Mouse (Mus musculus) neutrophil, adult 5-6 weeks (primary cell): ENCODE data around the gene Znhit1. TPM values are rescaled to one million over a fixed set of nuclear protein-coding genes. Genes with fewer than 3 reads are reported as not detected.

Experiments
- ATAC-seq: fragments of 151-379, 151-347 bp; 2 replicates; pipeline ENCODE4 v1.8.0; 2017; ENCODE audit warnings: mild to moderate bottlenecking, moderate TSS enrichment; ENCODE audit not compliant: insufficient number of reproducible peaks, poor library complexity, low FRiP score, severe bottlenecking; ENCODE audit errors: extremely low read depth
- total RNA-seq: library from RNA; stranded (forward); fragments of 200-1000 nt; gene quantifications from 2 replicates; pipeline ENCODE4 v1.2.3, GENCODE M21; 2017

Znhit1 gene
- total RNA-seq, 1 experiment from 2014 or later, result 31.9 TPM

GRCm38 (mm10) chr5:136988420-136988819 lies 599 bp upstream of the Znhit1 start:
- no peak for ATAC-seq

- no peak for ATAC-seq
These were observed 485 bp downstream of the Znhit1 start for GRCm38 (mm10) chr5:136987138-136987933.

DNA sequence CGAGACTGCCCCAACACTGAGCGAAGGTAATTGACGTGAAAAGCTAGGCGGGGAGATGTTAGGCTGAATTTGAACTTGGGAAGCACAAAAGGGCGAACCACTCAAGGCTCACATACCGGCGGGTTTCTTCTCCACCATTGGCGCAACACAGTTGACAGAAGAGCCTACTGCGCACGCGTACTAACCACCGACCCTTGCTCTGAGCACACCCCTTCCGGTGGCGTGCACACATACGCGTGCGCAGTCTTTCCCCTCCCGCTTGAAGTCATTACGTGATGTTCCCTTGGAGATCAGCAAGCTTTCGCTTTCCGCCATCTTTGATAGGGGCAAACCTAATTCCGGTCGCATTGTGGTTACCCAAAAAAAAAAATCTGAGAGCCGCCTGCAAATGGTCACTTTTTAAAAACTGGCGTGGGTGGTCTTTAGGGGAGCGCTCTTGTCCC lies 1.1 kb downstream of the Znhit1 start, which contains the start of gene Plod3:
TSS of gene Plod3 (plus strand) at position 325 of the 443 bp plus-strand sequence.
- peak; percentile 95 for ATAC-seq

DNA sequence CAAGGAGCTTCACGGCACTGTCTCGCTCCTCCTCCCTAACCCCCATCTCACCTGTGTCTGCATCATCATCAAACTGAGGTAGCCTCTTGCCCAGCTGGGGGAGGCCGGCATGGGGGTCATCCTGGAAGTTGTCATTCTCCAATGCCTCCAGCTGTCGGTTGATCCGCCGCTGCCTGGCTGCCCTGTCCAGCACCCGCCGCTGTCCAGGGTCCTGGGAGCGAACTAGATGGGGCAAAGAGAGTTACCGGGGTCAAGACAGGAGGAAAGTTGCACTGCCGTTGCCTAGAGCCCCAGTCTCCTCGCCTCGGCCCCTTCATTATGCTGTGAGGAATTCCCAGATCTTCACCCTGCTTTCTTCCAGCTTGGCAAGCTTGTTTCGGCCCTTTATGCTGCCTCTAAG lies 3.0 kb downstream of the Znhit1 start:
- ATAC-seq, result no peak

DNA sequence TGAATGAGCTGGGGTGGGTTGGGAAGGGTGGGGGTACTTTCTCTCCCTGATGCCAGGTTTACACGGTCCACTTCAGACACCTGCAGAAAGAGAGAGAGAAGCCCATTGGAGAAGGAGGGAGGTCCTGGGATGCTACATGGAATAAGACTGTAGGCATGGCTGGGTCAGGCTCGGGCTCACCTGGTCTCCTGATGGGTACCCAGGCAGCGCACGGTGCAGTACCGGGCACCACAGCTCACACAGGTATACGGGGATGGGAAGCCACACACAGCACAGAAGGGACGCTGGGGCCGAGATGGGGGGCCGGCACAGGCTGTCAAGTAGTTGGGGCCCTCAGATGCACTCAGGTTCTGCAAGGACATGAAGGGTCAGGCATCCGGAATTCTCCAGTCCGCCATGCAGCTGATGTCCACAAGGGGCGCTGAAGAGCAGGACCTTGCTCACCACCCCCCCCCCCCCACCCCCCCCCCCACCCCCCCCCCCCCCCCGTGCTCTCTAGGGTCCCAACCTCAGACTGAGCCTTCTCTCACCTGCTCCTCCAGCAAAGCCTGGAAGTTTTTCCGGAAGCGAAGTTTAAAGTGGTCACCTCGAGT lies 5.4 kb downstream of the Znhit1 start:
- no peak for ATAC-seq

DNA sequence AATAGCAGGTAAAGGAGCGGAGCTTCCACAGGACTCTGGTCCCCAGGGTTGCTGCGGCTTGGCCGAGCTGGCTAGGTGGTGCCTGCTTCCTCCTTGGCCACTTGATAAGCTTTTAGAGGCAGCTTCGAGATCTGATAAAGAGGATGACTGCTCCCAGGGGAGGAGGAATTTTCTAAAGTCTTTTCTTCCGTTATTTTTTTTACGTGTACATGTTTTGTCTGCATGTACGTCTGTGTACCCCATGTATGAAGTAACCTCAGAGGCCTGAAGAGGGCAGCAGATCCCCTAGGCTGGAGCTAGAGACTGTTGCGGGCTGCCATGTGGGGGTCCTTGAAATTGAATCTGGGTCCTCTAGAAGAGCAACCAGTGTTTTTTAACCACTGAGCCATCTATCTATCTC lies 6.8 kb downstream of the Znhit1 start:
- no peak for ATAC-seq

DNA sequence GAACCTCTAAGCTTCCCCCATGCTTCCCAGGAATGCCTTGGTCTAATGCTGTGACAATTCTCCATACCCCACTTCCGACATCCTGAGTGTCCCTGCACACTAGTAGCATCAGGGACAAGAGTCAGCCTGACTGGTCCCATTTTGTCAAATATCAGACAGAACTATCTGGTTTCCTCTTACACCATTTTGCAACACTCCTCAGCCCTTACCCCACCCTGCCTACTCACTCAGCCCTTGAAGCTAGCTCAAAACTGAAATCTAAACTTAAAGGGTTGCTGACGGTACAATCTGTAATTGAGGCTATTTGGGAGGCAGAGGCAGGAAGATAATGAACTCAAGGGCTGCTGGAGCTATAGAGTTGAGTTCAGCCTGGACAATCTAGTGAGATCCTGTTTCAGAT lies 8.1 kb downstream of the Znhit1 start:
- ATAC-seq, result no peak

GRCm38 (mm10) chr5:136977769-136978168 lies 10.1 kb downstream of the Znhit1 start:
- ATAC-seq, result no peak

DNA sequence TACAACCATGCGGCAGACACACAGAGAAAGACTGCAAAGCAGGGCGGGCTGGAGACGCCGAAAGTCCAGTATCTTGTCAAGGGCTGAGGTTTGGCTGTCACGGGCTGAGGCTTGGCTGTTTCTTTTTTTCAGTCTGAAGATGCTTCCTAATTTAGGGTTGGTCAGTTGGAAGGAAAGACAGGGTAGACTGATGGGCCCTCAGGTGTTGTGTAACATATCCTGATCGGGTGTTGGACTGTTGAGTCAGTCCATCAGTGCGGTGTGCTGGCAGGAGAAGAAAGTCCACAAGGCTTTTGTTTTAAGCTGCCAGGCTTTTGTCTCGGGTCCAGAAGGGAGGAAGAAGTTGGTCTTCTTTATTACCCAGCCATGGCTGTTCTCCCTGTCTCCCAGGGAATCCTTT lies 14.2 kb downstream of the Znhit1 start:
- no peak for ATAC-seq

- ATAC-seq, result peak; percentile 72
These were observed 17.1 kb downstream of the Znhit1 start for GRCm38 (mm10) chr5:136970703-136971102.

- no peak for ATAC-seq
These were observed 20.2 kb downstream of the Znhit1 start for GRCm38 (mm10) chr5:136967592-136967991.

- no peak for ATAC-seq
These were observed 20.9 kb downstream of the Znhit1 start for GRCm38 (mm10) chr5:136966861-136967455.

- no peak for ATAC-seq
These were observed 21.5 kb downstream of the Znhit1 start, which contains the start of gene Cldn15 for GRCm38 (mm10) chr5:136966331-136966730. Cldn15 (plus strand) TSS chr5:136966616.

DNA sequence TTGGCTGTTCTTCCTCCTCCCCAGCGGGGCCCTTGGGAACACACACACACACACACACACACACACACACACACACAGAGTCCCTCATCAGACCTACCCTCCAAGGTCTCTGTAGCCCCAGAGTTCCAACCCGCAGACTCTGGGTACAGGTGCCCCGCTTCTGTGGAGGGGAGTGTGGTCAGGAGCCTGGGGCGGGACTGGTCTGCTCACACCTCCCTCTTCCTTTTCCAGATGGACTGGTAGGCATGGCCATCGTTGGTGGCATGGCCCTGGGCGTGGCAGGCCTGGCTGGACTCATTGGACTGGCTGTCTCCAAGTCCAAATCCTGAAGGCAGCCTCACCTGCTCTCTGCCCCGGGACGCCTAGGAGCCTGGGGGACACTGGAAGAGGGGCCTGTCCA lies 22.1 kb downstream of the Znhit1 start:
- no peak for ATAC-seq

- ATAC-seq, result no peak
These were observed 22.6 kb downstream of the Znhit1 start for GRCm38 (mm10) chr5:136965210-136965609.

- no peak for ATAC-seq
These were observed 24.8 kb downstream of the Znhit1 start for GRCm38 (mm10) chr5:136962966-136963540.

GRCm38 (mm10) chr5:136962501-136962900 lies 25.3 kb downstream of the Znhit1 start:
- ATAC-seq, result peak; percentile 82

DNA sequence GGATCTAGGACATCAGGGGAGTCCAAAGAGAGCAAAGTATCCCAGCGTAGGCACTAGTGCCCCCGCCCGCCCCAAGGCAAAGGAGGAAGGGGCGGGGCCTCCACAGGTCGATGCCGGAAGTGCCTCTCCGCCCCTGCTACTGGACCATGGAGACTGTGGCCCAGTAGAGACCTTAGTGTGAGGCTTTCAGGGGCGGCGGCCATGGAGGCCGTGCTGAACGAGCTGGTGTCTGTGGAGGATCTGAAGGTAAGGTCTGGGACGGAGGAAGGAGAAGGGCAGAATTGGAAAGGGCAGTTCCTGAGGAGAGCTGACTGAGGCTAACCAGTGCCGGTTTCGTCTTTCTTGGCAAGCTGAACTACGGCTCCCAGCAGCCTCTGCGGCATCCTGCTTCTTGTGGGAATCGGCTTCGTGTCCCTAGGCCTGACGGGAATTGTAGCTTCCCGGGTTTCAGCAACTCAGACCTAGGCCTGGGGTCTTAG lies 25.8 kb downstream of the Znhit1 start:
- ATAC-seq, result peak; percentile 82

GRCm38 (mm10) chr5:136961334-136961982 lies 26.4 kb downstream of the Znhit1 start:
- ATAC-seq, result no peak
